Mouse (Mus musculus): Measurements from ENCODE around the gene Enah. TPM values are rescaled to one million over a fixed set of nuclear protein-coding genes. Genes with fewer than 3 reads are reported as not detected.

Gene Enah
- polyA plus RNA-seq, 1 experiment = 126 TPM

DNA sequence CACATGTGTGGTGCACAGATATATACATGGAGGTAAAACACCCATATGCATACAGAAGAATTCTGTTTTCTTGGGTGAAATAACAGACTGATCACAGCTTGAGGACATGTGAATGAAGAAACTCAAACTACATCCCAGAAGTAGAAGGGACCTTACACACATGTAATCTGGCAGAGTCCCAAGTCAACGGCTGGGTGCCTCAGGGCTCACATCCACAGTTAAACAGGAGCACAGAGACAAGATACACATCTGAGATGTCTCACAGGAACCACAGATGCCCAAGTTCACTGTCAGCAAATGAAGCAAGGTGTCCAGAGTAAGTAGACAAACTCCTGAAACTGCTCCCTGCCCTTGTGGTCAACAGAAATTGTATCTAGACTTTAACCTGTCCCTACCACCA, 120.8 kb downstream of the Enah start:
- Histone ChIP-seq H3K27ac (ENCODE audit: insufficient read depth, low read length) (no peak overlapping the region), H3K4me3 (ENCODE audit: insufficient read depth, low read length) (no peak overlapping the region), H3K4me1 (ENCODE audit: control insufficient read depth, insufficient read depth, low read length) (no peaks in the 10 kb centered on the region)
- TF ChIP-seq CTCF (IDR thresholded peaks at IDR 0.05; ENCODE audit: borderline replicate concordance, insufficient read depth, low read length) = no peak

GRCm38 (mm10) chr1:181896991-181897390, 122.8 kb downstream of the Enah start:
- H3K4me1 ChIP-seq (ENCODE audit: control insufficient read depth, insufficient read depth, low read length) = no peaks in the 10 kb centered on the region
- H3K4me3 ChIP-seq (ENCODE audit: insufficient read depth, low read length) = no peak overlapping the region
- no peak overlapping the region for H3K27ac ChIP-seq (ENCODE audit: insufficient read depth, low read length)
- no peak for TF ChIP-seq CTCF (IDR thresholded peaks at IDR 0.05; ENCODE audit: borderline replicate concordance, insufficient read depth, low read length)

- no peak overlapping the region for H3K4me3 ChIP-seq (ENCODE audit: insufficient read depth, low read length)
- no peaks in the 10 kb centered on the region for H3K4me1 ChIP-seq (ENCODE audit: control insufficient read depth, insufficient read depth, low read length)
- H3K27ac ChIP-seq (ENCODE audit: insufficient read depth, low read length) = no peak overlapping the region
- TF ChIP-seq POLR2A (IDR thresholded peaks at IDR 0.05; ENCODE audit: low read depth, low read length) (no peak), CTCF (IDR thresholded peaks at IDR 0.05; ENCODE audit: borderline replicate concordance, insufficient read depth, low read length) (no peak)
These were observed 126.1 kb downstream of the Enah start for GRCm38 (mm10) chr1:181893721-181894120.

- H3K4me1 ChIP-seq (ENCODE audit: control insufficient read depth, insufficient read depth, low read length) = no peaks in the 10 kb centered on the region
- no peak overlapping the region for H3K27ac ChIP-seq (ENCODE audit: insufficient read depth, low read length)
- no peak overlapping the region for H3K4me3 ChIP-seq (ENCODE audit: insufficient read depth, low read length)
- TF ChIP-seq CTCF (IDR thresholded peaks at IDR 0.05; ENCODE audit: borderline replicate concordance, insufficient read depth, low read length) = no peak
- TF ChIP-seq POLR2A (IDR thresholded peaks at IDR 0.05; ENCODE audit: low read depth, low read length) = no peak
These were observed 130.1 kb downstream of the Enah start for GRCm38 (mm10) chr1:181889670-181890069.

DNA sequence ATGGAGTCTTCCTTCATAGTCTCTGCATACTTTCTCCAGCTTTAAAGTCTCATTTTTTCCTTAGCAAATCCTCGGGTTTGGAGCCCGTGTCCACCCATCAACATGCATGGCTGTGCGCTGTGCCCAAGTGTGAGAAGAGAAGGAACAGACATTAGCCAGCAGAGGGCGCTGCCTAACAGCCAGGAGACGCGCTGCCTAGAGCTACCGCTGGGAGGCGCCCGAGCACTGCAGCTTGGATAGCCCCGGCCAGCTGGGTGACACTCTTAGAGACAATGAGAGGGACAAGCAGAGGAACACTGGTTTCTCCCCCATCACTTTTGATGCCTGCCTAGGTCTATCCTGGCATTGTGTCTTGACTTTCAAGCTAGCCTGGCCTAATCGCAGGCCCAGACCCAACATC, 131.0 kb downstream of the Enah start:
- Histone ChIP-seq H3K4me3 (ENCODE audit: insufficient read depth, low read length) (no peak overlapping the region), H3K27ac (ENCODE audit: insufficient read depth, low read length) (no peak overlapping the region), H3K4me1 (ENCODE audit: control insufficient read depth, insufficient read depth, low read length) (no peaks in the 10 kb centered on the region)
- TF ChIP-seq POLR2A (IDR thresholded peaks at IDR 0.05; ENCODE audit: low read depth, low read length) (no peak), CTCF (IDR thresholded peaks at IDR 0.05; ENCODE audit: borderline replicate concordance, insufficient read depth, low read length) (peak; percentile 100)

DNA sequence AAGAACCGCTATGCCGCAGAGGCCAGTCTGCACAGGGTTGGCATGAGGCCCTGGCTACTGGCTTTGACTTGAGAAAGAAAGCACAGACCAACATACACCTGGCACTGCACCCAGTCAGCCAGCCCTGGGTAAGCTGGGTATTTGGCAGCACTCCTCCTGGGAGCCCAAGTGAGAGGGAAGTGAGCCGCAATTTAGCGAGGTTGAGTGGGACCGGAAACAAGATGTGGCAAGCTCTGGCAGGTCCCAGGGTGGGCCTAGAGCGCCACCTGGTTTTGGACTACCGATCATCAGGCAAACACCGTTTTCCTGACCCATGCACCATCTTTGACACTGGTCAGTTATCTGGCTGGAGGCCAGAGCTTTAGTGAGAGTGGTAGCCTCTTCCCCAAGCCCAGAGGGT, 138.3 kb downstream of the Enah start:
- no peak overlapping the region for H3K27ac ChIP-seq (ENCODE audit: insufficient read depth, low read length)
- H3K4me1 ChIP-seq (ENCODE audit: control insufficient read depth, insufficient read depth, low read length) = no peaks in the 10 kb centered on the region
- no peak overlapping the region for H3K4me3 ChIP-seq (ENCODE audit: insufficient read depth, low read length)
- TF ChIP-seq POLR2A (IDR thresholded peaks at IDR 0.05; ENCODE audit: low read depth, low read length) = no peak
- TF ChIP-seq CTCF (IDR thresholded peaks at IDR 0.05; ENCODE audit: borderline replicate concordance, insufficient read depth, low read length) = peak; percentile 73; the same call in 1 of the 2 replicates

DNA sequence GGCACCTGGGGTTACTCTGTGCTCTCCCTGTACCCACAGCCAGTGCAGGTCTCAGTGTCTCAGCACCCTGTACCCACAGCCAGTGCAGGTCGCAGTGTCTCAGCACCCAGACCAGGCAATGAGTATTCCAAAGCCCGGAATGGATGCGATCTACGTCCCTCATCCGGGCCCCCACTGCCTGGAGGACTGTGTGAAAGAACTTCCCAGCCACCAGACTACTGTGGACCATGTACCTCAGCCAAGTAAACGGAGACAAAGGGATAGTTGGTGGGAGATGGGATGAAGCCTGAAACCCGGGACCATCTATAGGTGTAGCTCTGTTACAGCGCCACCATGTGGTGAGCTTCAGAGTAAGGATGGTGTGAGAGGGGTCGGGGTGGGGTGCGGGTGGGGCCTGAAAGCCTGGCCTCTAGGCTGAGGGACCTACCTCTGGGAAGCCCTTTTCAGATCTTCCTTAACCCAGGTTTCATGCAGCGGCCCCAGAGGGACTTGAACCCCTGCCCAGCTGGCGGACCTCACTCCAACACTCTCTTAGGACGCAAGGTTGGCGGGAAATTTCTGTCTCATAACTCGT, 139.0 kb downstream of the Enah start:
- Histone ChIP-seq H3K4me1 (ENCODE audit: control insufficient read depth, insufficient read depth, low read length) (no peaks in the 10 kb centered on the region), H3K27ac (ENCODE audit: insufficient read depth, low read length) (no peak overlapping the region)

DNA sequence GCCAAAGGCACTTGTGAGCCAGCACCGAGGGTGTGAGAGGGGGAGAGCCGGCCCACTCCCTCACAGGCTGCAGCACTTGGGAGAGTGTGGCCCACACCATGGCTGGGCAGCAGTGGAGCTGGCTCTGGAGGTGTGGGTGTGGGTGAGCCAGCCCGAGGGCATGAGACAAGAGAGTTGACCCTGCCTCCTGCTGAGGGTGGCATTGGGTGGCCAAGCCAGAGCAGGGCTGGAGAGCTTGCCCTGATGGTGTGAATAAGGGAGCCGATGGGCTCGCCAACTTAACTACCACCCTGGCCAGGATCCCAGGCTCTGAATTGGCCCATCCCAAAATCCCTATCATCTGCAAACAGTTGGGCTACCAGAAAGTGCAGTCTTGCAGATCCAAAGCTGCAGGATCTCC, 141.4 kb downstream of the Enah start:
- no peaks in the 10 kb centered on the region for H3K4me1 ChIP-seq (ENCODE audit: control insufficient read depth, insufficient read depth, low read length)
- no peak overlapping the region for H3K4me3 ChIP-seq (ENCODE audit: insufficient read depth, low read length)
- TF ChIP-seq POLR2A (IDR thresholded peaks at IDR 0.05; ENCODE audit: low read depth, low read length) (no peak), CTCF (IDR thresholded peaks at IDR 0.05; ENCODE audit: borderline replicate concordance, insufficient read depth, low read length) (no peak)
- no peak overlapping the region for H3K27ac ChIP-seq (ENCODE audit: insufficient read depth, low read length)

More for the DNA sequence above, 139.0 kb downstream of the Enah start:
- TF ChIP-seq POLR2A (IDR thresholded peaks at IDR 0.05; ENCODE audit: low read depth, low read length) = no peak
- no peak for TF ChIP-seq CTCF (IDR thresholded peaks at IDR 0.05; ENCODE audit: borderline replicate concordance, insufficient read depth, low read length)
- H3K4me3 ChIP-seq (ENCODE audit: insufficient read depth, low read length) = no peak overlapping the region

DNA sequence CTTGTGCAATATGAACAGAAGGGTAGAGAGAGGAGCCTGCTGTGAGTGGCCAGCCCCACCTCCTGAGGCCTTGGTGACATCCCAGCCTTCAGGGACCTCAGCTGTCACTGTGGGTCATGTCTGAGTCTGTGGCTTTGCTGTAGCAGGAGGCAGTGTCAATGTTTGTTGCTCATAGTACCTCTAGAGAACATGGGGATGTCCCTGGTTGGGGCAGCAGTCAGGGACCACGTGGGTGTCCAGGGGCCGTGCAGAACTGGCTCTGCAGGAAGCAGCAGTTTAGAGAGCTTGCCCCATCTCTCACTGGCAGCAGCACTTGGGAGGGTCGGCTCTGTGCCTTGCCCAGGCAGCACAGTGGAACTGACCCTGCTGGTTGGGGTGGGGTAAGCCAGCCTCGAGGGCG, 142.7 kb downstream of the Enah start:
- Histone ChIP-seq H3K27ac (ENCODE audit: insufficient read depth, low read length) (no peak overlapping the region), H3K4me1 (ENCODE audit: control insufficient read depth, insufficient read depth, low read length) (no peaks in the 10 kb centered on the region)

GRCm38 (mm10) chr1:181876656-181877055, 143.1 kb downstream of the Enah start:
- no peak for TF ChIP-seq CTCF (IDR thresholded peaks at IDR 0.05; ENCODE audit: borderline replicate concordance, insufficient read depth, low read length)
- TF ChIP-seq POLR2A (IDR thresholded peaks at IDR 0.05; ENCODE audit: low read depth, low read length) = no peak
- H3K4me1 ChIP-seq (ENCODE audit: control insufficient read depth, insufficient read depth, low read length) = no peaks in the 10 kb centered on the region
- no peak overlapping the region for H3K4me3 ChIP-seq (ENCODE audit: insufficient read depth, low read length)
- no peak overlapping the region for H3K27ac ChIP-seq (ENCODE audit: insufficient read depth, low read length)

More for the DNA sequence above, 142.7 kb downstream of the Enah start:
- H3K4me3 ChIP-seq (ENCODE audit: insufficient read depth, low read length) = no peak overlapping the region
- no peak for TF ChIP-seq POLR2A (IDR thresholded peaks at IDR 0.05; ENCODE audit: low read depth, low read length)
- TF ChIP-seq CTCF (IDR thresholded peaks at IDR 0.05; ENCODE audit: borderline replicate concordance, insufficient read depth, low read length) = no peak

Measured in embryonic fibroblast, embryonic 13.5 days (primary cell).